13 mouse cellular contexts compared by ENCODE assay signal in genomic region chr8:114143645-114144290, GRCm38 (mm10). TPM values are rescaled to one million over a fixed set of nuclear protein-coding genes. Genes with fewer than 3 reads are reported as not detected.
DNase-seq lines count a peak whose midpoint lies in the region; ATAC-seq lines count a peak whose summit lies in the region.
"Had no signal": no experiment of that assay in that cellular context is flagged by ENCODE, and none has a peak within 500 bp of the region (broad histone marks: within the 10 kb centered on the region; RNA-seq: fewer than 3 reads in every experiment).

No protein-coding gene starts in this region.

- H3K9me3 ChIP-seq in forebrain, embryonic 11.5 days (ENCODE audit: control insufficient read depth, low read length), result no peaks in the 10 kb centered on the region
- no peaks in the 10 kb centered on the region for H3K9me3 ChIP-seq in hindbrain, embryonic 13.5 days
- H3K9me3 ChIP-seq: forebrain, embryonic 13.5 days; neural tube, embryonic 12.5 days; stomach, embryonic 15.5 days had no signal

- H3K4me3 ChIP-seq in forebrain, embryonic 11.5 days (ENCODE audit: low read depth, low read length), result no peak overlapping the region
- no peak overlapping the region for H3K4me3 ChIP-seq in hindbrain, embryonic 13.5 days
- H3K4me3 ChIP-seq: forebrain, embryonic 13.5 days; neural tube, embryonic 12.5 days; stomach, embryonic 15.5 days had no signal

- H3K4me2 ChIP-seq in forebrain, embryonic 11.5 days (ENCODE audit: low read depth, low read length, severe bottlenecking), result no peak overlapping the region
- H3K4me2 ChIP-seq in hindbrain, embryonic 13.5 days, result no peak overlapping the region
- H3K4me2 ChIP-seq: forebrain, embryonic 13.5 days; midbrain, embryonic 11.5 days; neural tube, embryonic 12.5 days; stomach, embryonic 15.5 days had no signal

- 82% methylated on average over 4 of the region's 4 CpGs for WGBS in forebrain, embryonic 11.5 days
- WGBS in hindbrain, embryonic 13.5 days, result 81% methylated on average over 4 of the region's 4 CpGs

- no peak overlapping the region for H3K27ac ChIP-seq in forebrain, embryonic 11.5 days (ENCODE audit: low read depth, low read length)
- H3K27ac ChIP-seq in hindbrain, embryonic 13.5 days, result no peak overlapping the region
- H3K27ac ChIP-seq: forebrain, embryonic 13.5 days; neural tube, embryonic 12.5 days; stomach, embryonic 15.5 days had no signal

- no peaks in the 10 kb centered on the region for H3K27me3 ChIP-seq in forebrain, embryonic 11.5 days (ENCODE audit: control insufficient read depth, insufficient read depth, low read length)
- H3K27me3 ChIP-seq in hindbrain, embryonic 13.5 days, result no peaks in the 10 kb centered on the region
- H3K27me3 ChIP-seq: forebrain, embryonic 13.5 days; neural tube, embryonic 12.5 days; stomach, embryonic 15.5 days had no signal

- no peak overlapping the region for H3K9ac ChIP-seq in forebrain, embryonic 11.5 days (ENCODE audit: low read length)
- no peak overlapping the region for H3K9ac ChIP-seq in hindbrain, embryonic 13.5 days
- H3K9ac ChIP-seq: forebrain, embryonic 13.5 days; neural tube, embryonic 12.5 days; stomach, embryonic 15.5 days had no signal

- DNase-seq in kidney, adult 18-20 months, result peak; percentile 69
- DNase-seq in kidney, postnatal 4 days, result no peak
- peak; percentile 56 for DNase-seq in heart, adult 8-10 months (ENCODE audit: low spot score)
- DNase-seq in forebrain, embryonic 11.5 days (ENCODE audit: low spot score), result no peak
- DNase-seq: lung, adult 18-20 months had no signal

- H3K36me3 ChIP-seq in forebrain, embryonic 11.5 days (ENCODE audit: control insufficient read depth, insufficient read depth, low read length), result no peaks in the 10 kb centered on the region
- no peaks in the 10 kb centered on the region for H3K36me3 ChIP-seq in hindbrain, embryonic 13.5 days
- H3K36me3 ChIP-seq: neural tube, embryonic 12.5 days had no signal

- peak; percentile 95 for ATAC-seq in common myeloid progenitor, adult 5-6 weeks (replicated peaks; ENCODE audit: low read depth, poor library complexity, severe bottlenecking)
- ATAC-seq in megakaryocyte, adult 5-6 weeks (ENCODE audit: poor library complexity, severe bottlenecking), result peak; percentile 85
- no peak for ATAC-seq in forebrain, embryonic 11.5 days (replicated peaks; ENCODE audit: low FRiP score)
- no peak for ATAC-seq in hindbrain, embryonic 13.5 days (ENCODE audit: low FRiP score)
- no peak for ATAC-seq in CD4-positive, CD25-positive, alpha-beta regulatory T cell, adult 4 months
- ATAC-seq: forebrain, embryonic 13.5 days had no signal

- no peaks in the 10 kb centered on the region for H3K4me1 ChIP-seq in forebrain, embryonic 11.5 days (replicated peaks; ENCODE audit: control insufficient read depth, insufficient read depth, low read length)
- no peaks in the 10 kb centered on the region for H3K4me1 ChIP-seq in hindbrain, embryonic 13.5 days (replicated peaks)
- H3K4me1 ChIP-seq: forebrain, embryonic 13.5 days; neural tube, embryonic 12.5 days; stomach, embryonic 15.5 days had no signal

RNA-seq across cellular contexts. Expression of gene Nudt7, which starts 10.4 kb away (rescaled TPM):
- 23.1 and 30.9 TPM in 2 replicates for total RNA-seq in common myeloid progenitor, adult 5-6 weeks (2017)
- total RNA-seq in heart, adult 8-10 months (2022), result 100 to 1,000 TPM; 103 to 128 (median 108) TPM
- 26.0 and 29.9 TPM in 2 replicates for total RNA-seq in megakaryocyte, adult 5-6 weeks (2015)
- 17.6 and 24.4 TPM in 2 replicates for total RNA-seq in megakaryocyte, adult 5-6 weeks (2017)
- 9.5 and 10.6 TPM in 2 replicates for polyA plus RNA-seq in forebrain, embryonic 11.5 days (2014; fragmentation: Nextera tagmentation; extraction: Ambion mirVana)
- polyA plus RNA-seq in hindbrain, embryonic 13.5 days (2015; fragmentation: Nextera tagmentation; extraction: Ambion mirVana), result 6.7 and 8.4 TPM in 2 replicates
- polyA plus RNA-seq in CD4-positive, CD25-positive, alpha-beta regulatory T cell, adult 4 months (2017; shearing (Covaris generic)), result 10 to 100 TPM; 18.7 to 19.1 TPM

Comparison
In these comparisons a context has a peak if more than half of its experiments do, and no peak if none do; other contexts are left out.
1. DNase-seq: peak in kidney, adult 18-20 months (single experiment) and heart, adult 8-10 months (single experiment); none in kidney, postnatal 4 days (0 of 2) and forebrain, embryonic 11.5 days (single experiment).
2. ATAC-seq: peak in common myeloid progenitor, adult 5-6 weeks (single experiment) and megakaryocyte, adult 5-6 weeks (single experiment); none in forebrain, embryonic 11.5 days (single experiment), hindbrain, embryonic 13.5 days (single experiment) and CD4-positive, CD25-positive, alpha-beta regulatory T cell, adult 4 months (single experiment).